8 mouse cellular contexts compared by ENCODE assay signal in genomic region chr4:129189542-129190519, GRCm38 (mm10). TPM values are rescaled to one million over a fixed set of nuclear protein-coding genes. Genes with fewer than 3 reads are reported as not detected.
DNase-seq lines count a peak whose midpoint lies in the region; ATAC-seq and TF ChIP-seq lines count a peak whose summit lies in the region.

Gene S100pbp, minus strand, starts transcription at chr4:129189727.
Gene Yars, plus strand, starts transcription at chr4:129189760.

- H3K36me3 ChIP-seq in G1E (replicated peaks): peaks cover 46% of the 10 kb centered on the region
- H3K36me3 ChIP-seq in forebrain, embryonic 16.5 days (ENCODE audit: control insufficient read depth, insufficient read depth): no peaks in the 10 kb centered on the region
- 0 out of 2 replicates have a peak, but pooled peaks cover 5% of the 10 kb centered on the region for H3K36me3 ChIP-seq in lung, embryonic 14.5 days (ENCODE audit: insufficient read depth)
- H3K36me3 ChIP-seq in thymus, adult 2 months (ENCODE audit: control insufficient read depth, insufficient read depth, low read length): no peaks in the 10 kb centered on the region

- under 1% methylated on average over 56 of the region's 58 CpGs for WGBS in forebrain, embryonic 16.5 days
- WGBS in lung, embryonic 14.5 days: under 1% methylated on average over 58 of the region's 58 CpGs
- under 1% methylated on average over 58 of the region's 58 CpGs for WGBS in olfactory bulb, adult 2 months
- under 1% methylated on average over 54 of the region's 58 CpGs for WGBS in thymus, adult 2 months

- H3K4me3 ChIP-seq in G1E (ENCODE audit: low read depth, low read length): peak within 1 kb of the TSS; percentile 93
- H3K4me3 ChIP-seq in forebrain, embryonic 16.5 days (replicated peaks; ENCODE audit: low read length): peak within 1 kb of the TSS; percentile 68
- peak within 1 kb of the TSS; percentile 94 for H3K4me3 ChIP-seq in layer of hippocampus, adult 2 months
- H3K4me3 ChIP-seq in lung, embryonic 14.5 days (ENCODE audit: low read depth, low read length): peak within 1 kb of the TSS; percentile 91
- H3K4me3 ChIP-seq in olfactory bulb, adult 2 months (ENCODE audit: insufficient read depth, low read depth, low read length): peak within 1 kb of the TSS; percentile 89
- H3K4me3 ChIP-seq in thymus, adult 2 months (ENCODE audit: control insufficient read depth, insufficient read depth, low read length): peak within 1 kb of the TSS; percentile 96

- peak within 1 kb of the TSS; percentile 71 for H3K4me2 ChIP-seq in forebrain, embryonic 16.5 days (ENCODE audit: low read length)
- H3K4me2 ChIP-seq in lung, embryonic 14.5 days: peak within 1 kb of the TSS; percentile 66

- intact Hi-C loops in heart, postnatal 36 days (cut with DNase I): loop anchor here (5.0 kb wide), 3 partner anchors 142 to 267 kb away; partner anchors contain the start of gene Ak2

- H3K27me3 ChIP-seq in G1E (ENCODE audit: insufficient read depth, low read length): no peaks in the 10 kb centered on the region
- H3K27me3 ChIP-seq in forebrain, embryonic 16.5 days (replicated peaks; ENCODE audit: control insufficient read depth, insufficient read depth, low read length): no peaks in the 10 kb centered on the region
- H3K27me3 ChIP-seq in lung, embryonic 14.5 days (ENCODE audit: insufficient read depth, low read length): no peaks in the 10 kb centered on the region
- no peaks in the 10 kb centered on the region for H3K27me3 ChIP-seq in thymus, adult 2 months (ENCODE audit: control insufficient read depth, insufficient read depth, low read length)

- ATAC-seq in G1E (ENCODE audit: extremely low read depth, insufficient number of reproducible peaks, low FRiP score, poor library complexity, severe bottlenecking): peak; percentile 93
- ATAC-seq in forebrain, embryonic 16.5 days: peak; percentile 87
- peak; percentile 87 for ATAC-seq in lung, embryonic 14.5 days (ENCODE audit: insufficient read depth)

- H3K9ac ChIP-seq in forebrain, embryonic 16.5 days (replicated peaks; ENCODE audit: low read depth, low read length): peak within 1 kb of the TSS; percentile 72
- H3K9ac ChIP-seq in lung, embryonic 14.5 days: peak within 1 kb of the TSS; percentile 84

- TF ChIP-seq CTCF in G1E (IDR thresholded peaks at IDR 0.05; ENCODE audit: low read depth, low read length): no peak
- no peak for TF ChIP-seq CTCF in layer of hippocampus, adult 2 months (conservative IDR thresholded peaks at IDR 0.05)
- TF ChIP-seq CTCF in lung, embryonic 14.5 days (IDR thresholded peaks at IDR 0.05; ENCODE audit: low read depth): peak; percentile 40
- no peak for TF ChIP-seq CTCF in olfactory bulb, adult 2 months (IDR thresholded peaks at IDR 0.05; ENCODE audit: insufficient read depth, low read depth, low read length)
- no peak; the same call in 1 of the 2 replicates for TF ChIP-seq CTCF in thymus, adult 2 months (IDR thresholded peaks at IDR 0.05; ENCODE audit: borderline replicate concordance, control insufficient read depth, extremely low read depth, insufficient read depth, low read length, poor library complexity)

- no peaks in the 10 kb centered on the region for H3K9me3 ChIP-seq in G1E (replicated peaks)
- no peaks in the 10 kb centered on the region for H3K9me3 ChIP-seq in forebrain, embryonic 16.5 days (ENCODE audit: control insufficient read depth, low read length)
- no peaks in the 10 kb centered on the region for H3K9me3 ChIP-seq in lung, embryonic 14.5 days (ENCODE audit: low read depth, low read length)

- H3K4me1 ChIP-seq in G1E (ENCODE audit: insufficient read depth, low read depth, low read length): peaks cover 55% of the 10 kb centered on the region
- H3K4me1 ChIP-seq in forebrain, embryonic 16.5 days (replicated peaks; ENCODE audit: control insufficient read depth, insufficient read depth, low read length): peaks cover 24% of the 10 kb centered on the region
- peaks cover 10% of the 10 kb centered on the region for H3K4me1 ChIP-seq in lung, embryonic 14.5 days (ENCODE audit: insufficient read depth)
- H3K4me1 ChIP-seq in olfactory bulb, adult 2 months (ENCODE audit: control insufficient read depth, insufficient read depth, low read length): peaks cover 6% of the 10 kb centered on the region
- peaks cover 7% of the 10 kb centered on the region for H3K4me1 ChIP-seq in thymus, adult 2 months (replicated peaks; ENCODE audit: control insufficient read depth, insufficient read depth, low read length)

- DNase-seq in G1E (ENCODE audit: low spot score): peak; percentile 92
- peak; percentile 96 to 98 for DNase-seq in cerebellum, adult 18-20 months
- peak; percentile 96 for DNase-seq in heart, postnatal 36 days
- peak; percentile 97 for DNase-seq in layer of hippocampus, adult 2 months (ENCODE audit: low spot score in 2 of 2)
- DNase-seq in lung, embryonic 14.5 days: peak; percentile 99
- DNase-seq in thymus, adult 2 months: peak; percentile 99

- peak; percentile 71 for TF ChIP-seq POLR2A in olfactory bulb, adult 2 months (IDR thresholded peaks at IDR 0.05; ENCODE audit: insufficient read depth, low read depth, low read length)
- peak; percentile 24; the same call in 1 of the 2 replicates for TF ChIP-seq POLR2A in thymus, adult 2 months (IDR thresholded peaks at IDR 0.05; ENCODE audit: control insufficient read depth, extremely low read depth, insufficient read depth, low read length, poor library complexity)

- H3K27ac ChIP-seq in forebrain, embryonic 16.5 days (ENCODE audit: low read length): peak within 1 kb of the TSS; percentile 91
- H3K27ac ChIP-seq in layer of hippocampus, adult 2 months: peak within 1 kb of the TSS; percentile 95
- peak within 1 kb of the TSS; percentile 89 for H3K27ac ChIP-seq in lung, embryonic 14.5 days (ENCODE audit: low read depth)
- peak within 1 kb of the TSS; percentile 78 for H3K27ac ChIP-seq in olfactory bulb, adult 2 months (ENCODE audit: insufficient read depth, low read depth, low read length)
- H3K27ac ChIP-seq in thymus, adult 2 months (ENCODE audit: control insufficient read depth, insufficient read depth, low read length): peak within 1 kb of the TSS; percentile 23; the same call in 1 of the 2 replicates

RNA-seq across cellular contexts. Expression of gene S100pbp, which starts in this region (rescaled TPM):
- total RNA-seq in G1E (2014; fragmentation: Nextera tagmentation): 124 and 145 TPM in 2 replicates
- total RNA-seq in G1E (2017): 47.9 and 57.6 TPM in 2 replicates
- 3.4 and 4.5 TPM in 2 replicates for polyA plus RNA-seq in G1E (2012)
- polyA plus RNA-seq in forebrain, embryonic 16.5 days (2015; fragmentation: Nextera tagmentation; extraction: Ambion mirVana): 16.9 and 17.2 TPM in 2 replicates
- total RNA-seq in heart, postnatal 36 days (2021): 10 to 100 TPM; 11.3 to 15.7 TPM
- 10 to 100 TPM; 33.6 to 36.0 TPM for total RNA-seq in layer of hippocampus, adult 2 months (2021)
- 17.3 and 18.1 TPM in 2 replicates for polyA plus RNA-seq in lung, embryonic 14.5 days (2014; fragmentation: Nextera tagmentation; extraction: Ambion mirVana)
- polyA plus RNA-seq in olfactory bulb, adult 2 months (2012; ENCODE audit: insufficient read depth, insufficient read length, low replicate concordance, missing spikeins): not detected in 2 replicates
- polyA plus RNA-seq in thymus, adult 2 months (2012; rRNA removed): 45.3 and 58.7 TPM in 2 replicates

RNA-seq across cellular contexts. Expression of gene Yars, which starts in this region (rescaled TPM):
- 106 and 115 TPM in 2 replicates for total RNA-seq in G1E (2014; fragmentation: Nextera tagmentation)
- 74.5 and 79.1 TPM in 2 replicates for total RNA-seq in G1E (2017)
- 65.8 and 74.8 TPM in 2 replicates for polyA plus RNA-seq in G1E (2012)
- 116 and 122 TPM in 2 replicates for polyA plus RNA-seq in forebrain, embryonic 16.5 days (2015; fragmentation: Nextera tagmentation; extraction: Ambion mirVana)
- 10 to 100 TPM; 26.3 to 31.0 TPM for total RNA-seq in heart, postnatal 36 days (2021)
- total RNA-seq in layer of hippocampus, adult 2 months (2021): 10 to 100 TPM; 93.4 to 95.1 TPM
- polyA plus RNA-seq in lung, embryonic 14.5 days (2014; fragmentation: Nextera tagmentation; extraction: Ambion mirVana): 84.4 and 92.2 TPM in 2 replicates
- polyA plus RNA-seq in olfactory bulb, adult 2 months (2012; ENCODE audit: insufficient read depth, insufficient read length, low replicate concordance, missing spikeins): not detected in 2 replicates
- 17.6 and 19.6 TPM in 2 replicates for polyA plus RNA-seq in thymus, adult 2 months (2012; rRNA removed)

Comparison
In these comparisons a context has a peak if more than half of its experiments do, and no peak if none do; other contexts are left out.
1. Peak in every context shown above with its lines: DNase-seq, ATAC-seq, H3K4me3 ChIP-seq and H3K27ac ChIP-seq.
2. RNA of gene Yars (polyA plus RNA-seq): 116 to 122 TPM in forebrain, embryonic 16.5 days, 84.4 to 92.2 TPM in lung, embryonic 14.5 days, 65.8 to 74.8 TPM in G1E and 17.6 to 19.6 TPM in thymus, adult 2 months; not detected in olfactory bulb, adult 2 months; every median in the first group is over 10 times any median in the second.
3. H3K27ac ChIP-seq: peak in every context shown above with its lines; median percentile 95 in layer of hippocampus, adult 2 months; 91 in forebrain, embryonic 16.5 days; 89 in lung, embryonic 14.5 days; 78 in olfactory bulb, adult 2 months; 23 in thymus, adult 2 months.